Mouse (Mus musculus) MEL (cell line): ENCODE measurements around the gene Kcnk3. TPM values are rescaled to one million over a fixed set of nuclear protein-coding genes. Genes with fewer than 3 reads are reported as not detected.

Experiments used
- DNase-seq: peaks from one replicate; pipeline ENCODE4 v3.0.0; 2011; ENCODE audit warnings: low read depth, low spot score
- H3K27ac ChIP-seq: 2 replicates; pipeline ENCODE4 v1.5.1; 2012; ENCODE audit warnings: low read depth, mild to moderate bottlenecking, control low read depth, low read length, moderate library complexity; ENCODE audit not compliant: control insufficient read depth
- H3K27me3 ChIP-seq, 2 experiments: fragments of 150-350 bp in 1 of 2; sonication (generic) in 1 of 2; 2 replicates each; pipeline ENCODE4 v1.6.1; 2012; ENCODE audit warnings: low read length in 2 of 2, mild to moderate bottlenecking in 2 of 2, improper control_type of control experiment in 1 of 2, moderate library complexity in 1 of 2; ENCODE audit not compliant: insufficient read depth in 2 of 2, control insufficient read depth in 1 of 2
- H3K36me3 ChIP-seq, 2 experiments: 2 replicates each; pipeline ENCODE4 v1.6.1; 2012 to 2014; ENCODE audit warnings: low read length in 2 of 2, improper control_type of control experiment in 1 of 2, inconsistent platforms in 1 of 2, mild to moderate bottlenecking in 1 of 2; ENCODE audit not compliant: insufficient read depth in 2 of 2, control insufficient read depth in 1 of 2
- H3K4me1 ChIP-seq, 2 experiments: fragments of 150-350 bp in 1 of 2; sonication (generic) in 1 of 2; 2 replicates each; pipeline ENCODE4 v1.6.1; 2012; ENCODE audit warnings: low read length in 2 of 2, improper control_type of control experiment in 1 of 2, mild to moderate bottlenecking in 1 of 2; ENCODE audit not compliant: insufficient read depth in 2 of 2, control insufficient read depth in 1 of 2
- H3K4me3 ChIP-seq, 2 experiments: fragments of 150-350 bp in 1 of 2; sonication (generic) in 1 of 2; 2 replicates each; pipeline ENCODE4 v1.5.1; 2012; ENCODE audit warnings: low read depth in 2 of 2, low read length in 2 of 2, mild to moderate bottlenecking in 2 of 2, moderate library complexity in 2 of 2, control low read depth in 1 of 2, improper control_type of control experiment in 1 of 2; ENCODE audit not compliant: control insufficient read depth in 1 of 2, insufficient read depth in 1 of 2
- H3K79me2 ChIP-seq: 2 replicates; pipeline ENCODE4 v1.6.1; 2012; ENCODE audit warnings: mild to moderate bottlenecking, low read length, moderate library complexity; ENCODE audit not compliant: control insufficient read depth, poor library complexity, insufficient read depth
- H3K9ac ChIP-seq: 2 replicates; pipeline ENCODE4 v1.6.1; 2012; ENCODE audit warnings: low read depth, mild to moderate bottlenecking, control low read depth, low read length, moderate library complexity; ENCODE audit not compliant: control insufficient read depth, poor library complexity, severe bottlenecking
- H3K9me3 ChIP-seq: fragments of 150-350 bp; sonication (generic); replicated peaks from 2 replicates; pipeline ENCODE4 v1.6.1; 2012; ENCODE audit warnings: mild to moderate bottlenecking, low read length, improper control_type of control experiment, moderate library complexity; ENCODE audit not compliant: insufficient read depth
- BHLHE40 ChIP-seq: IDR thresholded peaks from 2 replicates; pipeline ENCODE4 v1.6.1; 2012; ENCODE audit warnings: low read depth, mild to moderate bottlenecking, inconsistent platforms, low read length, improper control_type of control experiment, borderline replicate concordance
- CTCF ChIP-seq, 3 experiments: IDR thresholded peaks in 2 of 3; conservative IDR thresholded peaks in 1 of 3; 2 replicates each; pipeline ENCODE4 v1.5.1; 2011 to 2012; ENCODE audit warnings: low read length in 3 of 3, low read depth in 2 of 3, mild to moderate bottlenecking in 2 of 3, improper control_type of control experiment in 1 of 3, inconsistent platforms in 1 of 3, mixed read lengths in 1 of 3, moderate library complexity in 1 of 3; ENCODE audit not compliant: control insufficient read depth in 1 of 3, insufficient read depth in 1 of 3, poor library complexity in 1 of 3, severe bottlenecking in 1 of 3
- ETS1 ChIP-seq: IDR thresholded peaks from 2 replicates; pipeline ENCODE4 v1.6.1; 2012; ENCODE audit warnings: low read depth, mild to moderate bottlenecking, inconsistent platforms, low read length, improper control_type of control experiment, moderate library complexity
- GABPA ChIP-seq: IDR thresholded peaks from 2 replicates; pipeline ENCODE4 v1.6.1; 2012; ENCODE audit warnings: low read depth, mild to moderate bottlenecking, inconsistent platforms, low read length, improper control_type of control experiment, moderate library complexity
- JUND ChIP-seq: IDR thresholded peaks from 2 replicates; pipeline ENCODE4 v1.6.1; 2011; ENCODE audit warnings: low read depth, mild to moderate bottlenecking, improper control_type of control experiment, low read length
- KAT2A ChIP-seq: conservative IDR thresholded peaks from 2 replicates; pipeline ENCODE4 v1.6.1; 2012; ENCODE audit warnings: low read depth, low read length, improper control_type of control experiment, inconsistent platforms
- MAX ChIP-seq: IDR thresholded peaks from 2 replicates; pipeline ENCODE4 v1.6.1; 2011; ENCODE audit warnings: low read length, improper control_type of control experiment
- MYB ChIP-seq: IDR thresholded peaks from 2 replicates; pipeline ENCODE4 v1.6.1; 2011; ENCODE audit warnings: mild to moderate bottlenecking, low read depth, low read length, improper control_type of control experiment
- POLR2AphosphoS2 ChIP-seq: IDR thresholded peaks from 2 replicates; pipeline ENCODE4 v1.6.1; 2011; ENCODE audit warnings: low read length, improper control_type of control experiment
- RAD21 ChIP-seq: IDR thresholded peaks from 2 replicates; pipeline ENCODE4 v1.6.1; 2011; ENCODE audit warnings: mild to moderate bottlenecking, low read depth, low read length, improper control_type of control experiment
- SIN3A ChIP-seq: IDR thresholded peaks from 2 replicates; pipeline ENCODE4 v1.6.1; 2012; ENCODE audit warnings: low read length, improper control_type of control experiment, inconsistent platforms
- TBP ChIP-seq: IDR thresholded peaks from 2 replicates; pipeline ENCODE4 v1.8.0; 2011; ENCODE audit warnings: low read depth, low read length, improper control_type of control experiment
- USF1 ChIP-seq: IDR thresholded peaks from 2 replicates; pipeline ENCODE4 v1.6.1; 2014; ENCODE audit warnings: low read depth, mild to moderate bottlenecking, inconsistent platforms, low read length, improper control_type of control experiment, moderate library complexity
- USF2 ChIP-seq, 2 experiments: IDR thresholded peaks; 2 replicates each; pipeline ENCODE4 v1.6.1; 2011 to 2012; ENCODE audit warnings: improper control_type of control experiment in 2 of 2, low read length in 2 of 2, borderline replicate concordance in 1 of 2, inconsistent platforms in 1 of 2, low read depth in 1 of 2, mild to moderate bottlenecking in 1 of 2; ENCODE audit not compliant: insufficient read depth in 1 of 2
- polyA plus RNA-seq, 2 experiments: library from polyadenylated mRNA; stranded (reverse) in 1 of 2; unstranded in 1 of 2; fragments of >175 nt in 1 of 2; fragments of >200 nt in 1 of 2; gene quantifications; 2 replicates each; pipeline versions ENCODE4 v1.2.1 to v1.2.4; 2012; ENCODE audit warnings: low replicate concordance in 2 of 2, low read depth in 1 of 2; ENCODE audit not compliant: insufficient read length in 2 of 2, insufficient read depth in 1 of 2, missing spikeins in 1 of 2
- total RNA-seq: library from RNA; depleted of rRNA; stranded (reverse); fragments of 300-350 nt; gene quantifications from 2 replicates; pipeline ENCODE4 v1.2.3, GENCODE M21; 2012

Gene Kcnk3
- total and polyA plus RNA-seq, 3 experiments, result not detected

- no peak overlapping the region for H3K27ac ChIP-seq
- TF ChIP-seq JUND (no peak), ETS1 (no peak), TBP (no peak), BHLHE40 (no peak)
- 0 out of 4 replicates have a peak, but pooled peaks cover 0 to 4% of the 10 kb centered on the region in 2 experiments for H3K4me1 ChIP-seq
- H3K4me3 ChIP-seq, result no peak overlapping the region
- peaks cover 11 to 13% of the 10 kb centered on the region in 2 experiments for H3K27me3 ChIP-seq
- H3K9me3 ChIP-seq, result no peaks in the 10 kb centered on the region
- H3K9ac ChIP-seq, result no peak overlapping the region
- peak; percentile 8 for DNase-seq
- H3K79me2 ChIP-seq, result no peaks in the 10 kb centered on the region
- H3K36me3 ChIP-seq, result no peaks in the 10 kb centered on the region
Observed at GRCm38 (mm10) chr5:30617851-30618250, 29.9 kb downstream of the Kcnk3 start.

- Histone ChIP-seq H3K36me3 (no peaks in the 10 kb centered on the region), H3K27me3 (peaks cover 4 to 11% of the 10 kb centered on the region in 2 experiments)
- no peak for TF ChIP-seq SIN3A
- no peak for TF ChIP-seq USF2 (IDR thresholded peaks at IDR 0.05; ENCODE audit: borderline replicate concordance in 1 of 2, insufficient read depth in 1 of 2, low read depth in 1 of 2, low read length in 2 of 2)
- TF ChIP-seq MAX, result no peak
- no peak for TF ChIP-seq MYB
- TF ChIP-seq ETS1, result no peak
- TF ChIP-seq POLR2AphosphoS2, result no peak
- TF ChIP-seq USF1, result no peak
- no peak for TF ChIP-seq RAD21
- TF ChIP-seq KAT2A, result no peak
Observed at GRCm38 (mm10) chr5:30618376-30619003, 30.5 kb downstream of the Kcnk3 start.

GRCm38 (mm10) chr5:30619211-30619610 is 31.2 kb downstream of the Kcnk3 start:
- H3K27ac ChIP-seq, result no peak overlapping the region
- no peaks in the 10 kb centered on the region for H3K9me3 ChIP-seq
- no peaks in the 10 kb centered on the region for H3K36me3 ChIP-seq
- no peak overlapping the region for H3K9ac ChIP-seq
- no peak overlapping the region for H3K4me3 ChIP-seq
- H3K4me1 ChIP-seq, result 0 out of 4 replicates have a peak, but pooled peaks cover 0 to 4% of the 10 kb centered on the region in 2 experiments
- H3K79me2 ChIP-seq, result no peaks in the 10 kb centered on the region
- no peak for TF ChIP-seq GABPA
- TF ChIP-seq CTCF (IDR thresholded peaks at IDR 0.05 in 2 of 3, conservative IDR thresholded peaks at IDR 0.05 in 1 of 3; ENCODE audit: control insufficient read depth in 1 of 3, insufficient read depth in 1 of 3, low read depth in 2 of 3, low read length in 3 of 3, poor library complexity in 1 of 3, severe bottlenecking in 1 of 3), result no peak
- DNase-seq, result no peak
- H3K27me3 ChIP-seq, result peaks cover 3 to 6% of the 10 kb centered on the region in 2 experiments

More at GRCm38 (mm10) chr5:30618376-30619003, 30.5 kb downstream of the Kcnk3 start:
- Histone ChIP-seq H3K4me3 (no peak overlapping the region), H3K79me2 (no peaks in the 10 kb centered on the region), H3K27ac (no peak overlapping the region), H3K9ac (no peak overlapping the region), H3K4me1 (0 out of 4 replicates have a peak, but pooled peaks cover 0 to 4% of the 10 kb centered on the region in 2 experiments), H3K9me3 (no peaks in the 10 kb centered on the region)
- DNase-seq, result no peak
